Mouse (Mus musculus): ENCODE data around the gene Eif4a1. TPM values are rescaled to one million over a fixed set of nuclear protein-coding genes. Genes with fewer than 3 reads are reported as not detected.
A peak's percentile ranks its signal among the peaks of the same experiment; 100 is the strongest.

Gene Eif4a1
- polyA plus RNA-seq, 1 experiment from 2014 or later: 701 TPM

DNA sequence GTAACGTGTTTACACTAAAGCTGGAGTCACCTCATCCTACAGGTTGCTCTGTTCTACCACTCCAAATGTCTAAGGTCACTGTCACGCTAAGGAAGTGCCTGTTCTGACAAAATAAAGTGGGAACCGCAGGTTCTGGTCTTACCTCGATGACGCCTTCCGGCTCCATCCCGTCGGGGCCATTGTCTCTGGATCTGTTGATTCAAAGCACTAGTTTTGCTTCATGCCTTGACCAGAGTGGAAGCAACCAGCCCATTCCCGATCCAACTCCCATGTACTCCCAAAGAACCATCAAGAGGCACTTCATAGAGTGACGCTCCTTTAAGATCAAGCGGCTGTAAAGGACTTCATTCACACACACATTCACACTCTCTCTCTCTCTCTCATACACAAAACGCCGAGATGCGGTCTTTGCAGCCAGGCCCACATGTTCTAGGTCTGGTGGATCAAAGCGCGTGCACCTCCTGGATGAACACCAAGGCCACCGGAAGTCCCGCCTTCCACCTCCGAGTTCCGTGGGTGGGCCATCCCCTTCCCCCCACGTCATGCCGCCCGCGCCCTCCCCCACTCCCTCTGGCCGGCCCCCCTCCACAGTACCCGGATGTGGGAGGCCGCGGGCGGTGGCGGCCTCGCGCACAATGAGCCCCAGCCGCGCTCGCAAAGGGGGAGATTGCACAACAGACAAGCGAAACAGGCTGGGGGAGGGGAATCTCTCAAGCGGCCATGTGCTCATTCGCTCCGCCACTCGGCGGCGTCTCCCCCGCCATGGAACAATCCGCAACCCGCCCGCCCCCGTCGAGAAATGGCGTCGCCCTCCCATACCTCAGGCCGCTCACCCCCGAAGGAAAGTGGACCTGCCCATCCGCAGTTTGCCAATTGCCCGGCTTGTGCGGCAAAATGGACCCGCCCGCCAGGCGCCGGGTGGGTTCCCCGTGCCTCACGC, 1.2 kb downstream of the Eif4a1 start:
- under 1% methylated on average over 60 of the region's 61 CpGs for whole genome bisulfite sequencing
- H3K36me3 ChIP-seq: peaks cover 78% of the 10 kb centered on the region

DNA sequence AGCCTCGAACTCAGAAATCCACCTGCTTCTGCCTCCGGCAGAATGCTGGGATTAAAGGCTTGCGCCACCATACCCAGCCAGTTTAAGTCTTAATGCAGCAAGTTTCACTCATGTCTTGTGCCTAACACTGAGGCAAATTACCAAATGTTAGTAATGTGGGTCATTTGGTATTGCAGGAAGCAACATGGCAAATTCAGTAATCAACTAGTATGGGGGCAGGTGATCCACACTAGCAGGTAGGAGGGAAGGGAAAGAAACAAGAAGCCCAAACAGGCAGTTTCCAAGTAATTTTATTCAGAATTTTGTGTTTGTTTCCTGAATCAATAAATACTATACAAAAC, 5.6 kb downstream of the Eif4a1 start:
- Histone ChIP-seq H3K9me3 (no peaks in the 10 kb centered on the region), H3K4me3 (replicated peaks) (peak overlapping the region; percentile 12), H3K4me2 (no peak overlapping the region), H3K36me3 (peaks cover 72% of the 10 kb centered on the region), H3K27me3 (no peaks in the 10 kb centered on the region), H3K4me1 (replicated peaks) (peaks cover 27% of the 10 kb centered on the region), H3K9ac (replicated peaks) (no peak overlapping the region), H3K27ac (no peak overlapping the region)
- 86% methylated on average over 3 of the region's 3 CpGs for WGBS
- ATAC-seq (ENCODE audit: insufficient number of reproducible peaks, insufficient read depth, low FRiP score, low TSS enrichment, low read depth): no peak

More for the DNA sequence above, 1.2 kb downstream of the Eif4a1 start:
- Histone ChIP-seq H3K4me3 (replicated peaks) (peak overlapping the region; percentile 100), H3K9ac (replicated peaks) (peak overlapping the region; percentile 99), H3K4me2 (peak overlapping the region; percentile 98), H3K9me3 (no peaks in the 10 kb centered on the region), H3K4me1 (replicated peaks) (peaks cover 22% of the 10 kb centered on the region), H3K27ac (peak overlapping the region; percentile 97), H3K27me3 (no peaks in the 10 kb centered on the region)
- ATAC-seq (ENCODE audit: insufficient number of reproducible peaks, insufficient read depth, low FRiP score, low TSS enrichment, low read depth): peak; percentile 30; the same call in 1 of the 2 replicates

DNA sequence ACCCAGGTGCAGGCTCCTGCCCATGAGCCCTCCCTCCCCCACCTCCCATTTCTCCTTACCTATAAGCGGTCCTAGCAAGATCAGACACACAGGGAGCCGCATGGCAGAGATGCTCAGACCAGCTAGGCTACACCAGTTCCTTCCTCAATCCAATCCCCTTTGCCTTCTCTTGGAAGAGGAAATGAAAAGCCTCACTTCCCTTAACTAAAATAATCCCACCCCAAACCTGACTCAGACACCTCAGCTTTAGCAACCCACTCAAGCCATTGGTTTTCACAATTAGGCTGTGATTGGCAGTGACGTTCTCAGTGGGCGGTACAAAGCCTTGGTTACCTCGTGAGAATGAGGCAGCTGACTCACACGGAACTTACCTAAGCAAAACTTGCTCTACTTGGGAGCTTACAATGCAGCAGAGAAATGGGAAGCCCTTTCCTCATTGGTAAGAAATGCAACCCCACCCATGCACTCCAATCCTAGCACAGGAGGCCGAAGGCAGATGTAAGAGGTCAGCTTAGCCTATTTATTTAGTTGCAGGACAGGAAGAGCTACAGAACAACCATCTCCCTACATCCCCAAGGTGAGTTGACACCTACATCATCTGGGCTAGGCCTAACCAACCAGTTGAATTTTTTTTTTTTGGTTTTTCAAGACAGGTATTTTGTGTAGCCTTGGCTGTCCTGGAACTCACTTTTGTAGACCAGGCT, 6.1 kb downstream of the Eif4a1 start, which contains the start of gene Cd68:
Cd68 (minus strand) TSS at position 193 of the 704 bp plus-strand sequence.
- no peaks in the 10 kb centered on the region for H3K27me3 ChIP-seq
- H3K9ac ChIP-seq (replicated peaks): no peak within 1 kb of the TSS
- 30% methylated on average over 7 of the region's 7 CpGs for WGBS
- H3K36me3 ChIP-seq: peaks cover 72% of the 10 kb centered on the region
- H3K4me1 ChIP-seq (replicated peaks): peaks cover 32% of the 10 kb centered on the region
- no peaks in the 10 kb centered on the region for H3K9me3 ChIP-seq
- H3K4me2 ChIP-seq: no peak within 1 kb of the TSS
- H3K27ac ChIP-seq: peak within 1 kb of the TSS; percentile 50; the same call in 1 of the 2 replicates
- no peak for ATAC-seq (ENCODE audit: insufficient number of reproducible peaks, insufficient read depth, low FRiP score, low TSS enrichment, low read depth)
- peak within 1 kb of the TSS; percentile 12 for H3K4me3 ChIP-seq (replicated peaks)

DNA sequence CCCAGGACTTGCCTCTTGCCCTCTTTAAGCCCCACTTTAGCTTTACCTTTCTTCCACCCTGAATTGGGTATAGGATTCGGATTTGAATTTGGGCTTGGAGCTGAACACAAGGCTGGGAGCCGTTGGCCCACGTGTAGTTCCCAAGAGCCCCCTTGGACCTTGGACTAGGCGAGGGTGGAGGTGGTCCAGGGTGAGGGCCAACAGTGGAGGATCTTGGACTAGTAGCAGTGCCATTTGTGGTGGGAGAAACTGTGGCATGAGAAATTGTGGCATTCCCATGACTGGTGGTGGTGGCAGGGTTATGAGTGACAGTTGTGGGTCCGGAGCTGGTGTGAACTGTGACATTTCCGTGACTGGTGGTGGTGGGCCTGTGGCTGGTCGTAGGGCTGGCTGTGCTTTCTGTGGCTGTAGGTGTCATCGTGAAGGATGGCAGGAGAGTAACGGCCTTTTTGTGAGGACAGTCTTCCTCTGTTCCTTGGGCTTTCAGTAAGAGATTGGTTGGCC, 6.7 kb downstream of the Eif4a1 start:
- H3K4me2 ChIP-seq: no peak overlapping the region
- H3K27me3 ChIP-seq: no peaks in the 10 kb centered on the region
- WGBS: 74% methylated on average over 9 of the region's 9 CpGs
- H3K4me3 ChIP-seq (replicated peaks): 0 out of 2 replicates have a peak overlapping the region, but pooled peaks have one; percentile 12
- no peak for ATAC-seq (ENCODE audit: insufficient number of reproducible peaks, insufficient read depth, low FRiP score, low TSS enrichment, low read depth)
- H3K9me3 ChIP-seq: no peaks in the 10 kb centered on the region
- H3K4me1 ChIP-seq (replicated peaks): peaks cover 32% of the 10 kb centered on the region
- peak overlapping the region; percentile 50; the same call in 1 of the 2 replicates for H3K27ac ChIP-seq
- H3K9ac ChIP-seq (replicated peaks): no peak overlapping the region
- peaks cover 67% of the 10 kb centered on the region for H3K36me3 ChIP-seq

DNA sequence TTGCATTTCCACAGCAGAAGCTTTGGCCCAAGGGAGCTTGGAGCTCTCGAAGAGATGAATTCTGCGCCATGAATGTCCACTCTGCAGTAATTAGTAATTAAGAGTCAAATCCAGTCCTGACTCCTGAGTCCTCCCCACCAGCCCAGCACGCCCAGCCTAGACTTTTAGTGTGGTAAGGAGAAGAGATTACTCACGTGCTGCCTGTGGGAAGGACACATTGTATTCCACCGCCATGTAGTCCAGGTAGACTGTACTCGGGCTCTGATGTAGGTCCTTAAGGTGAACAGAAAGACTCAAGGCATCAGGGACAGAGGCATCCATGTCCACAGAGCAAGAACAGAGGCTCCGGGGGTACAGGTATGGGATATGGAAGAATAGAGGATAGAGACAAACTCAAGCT, 7.4 kb downstream of the Eif4a1 start:
- H3K36me3 ChIP-seq: peaks cover 60% of the 10 kb centered on the region
- no peak for ATAC-seq (ENCODE audit: insufficient number of reproducible peaks, insufficient read depth, low FRiP score, low TSS enrichment, low read depth)
- 92% methylated on average over 7 of the region's 7 CpGs for WGBS
- no peak overlapping the region for H3K4me2 ChIP-seq
- no peak overlapping the region for H3K9ac ChIP-seq (replicated peaks)
- H3K4me3 ChIP-seq (replicated peaks): no peak overlapping the region
- H3K27ac ChIP-seq: 0 out of 2 replicates have a peak overlapping the region, but pooled peaks have one; percentile 9
- H3K27me3 ChIP-seq: no peaks in the 10 kb centered on the region
- H3K9me3 ChIP-seq: no peaks in the 10 kb centered on the region
- peaks cover 25% of the 10 kb centered on the region for H3K4me1 ChIP-seq (replicated peaks)

DNA sequence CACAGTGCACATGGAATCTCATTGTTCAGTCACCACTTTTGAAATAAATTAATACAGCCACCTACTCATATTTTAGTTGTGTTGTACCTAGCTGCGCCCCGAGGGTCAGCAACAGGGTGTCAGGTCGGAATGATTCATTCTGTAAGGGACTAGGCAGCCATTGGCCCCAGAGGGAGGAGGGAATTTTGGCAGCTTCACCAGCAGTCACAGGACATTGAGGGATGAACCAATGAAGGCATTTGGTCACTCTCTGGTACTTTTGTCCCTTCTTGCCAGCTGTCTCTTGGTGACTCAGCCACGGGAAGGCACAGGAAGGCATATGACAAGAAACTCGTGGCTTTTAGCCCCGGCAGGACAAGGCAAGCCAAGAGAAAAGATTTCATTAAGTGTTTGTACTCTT, 8.4 kb downstream of the Eif4a1 start:
- 86% methylated on average over 6 of the region's 6 CpGs for WGBS
- no peak overlapping the region for H3K4me3 ChIP-seq (replicated peaks)
- H3K36me3 ChIP-seq: peaks cover 57% of the 10 kb centered on the region
- no peak for ATAC-seq (ENCODE audit: insufficient number of reproducible peaks, insufficient read depth, low FRiP score, low TSS enrichment, low read depth)
- peak overlapping the region; percentile 97; the same call in 1 of the 2 replicates for H3K27ac ChIP-seq
- H3K4me1 ChIP-seq (replicated peaks): peaks cover 17% of the 10 kb centered on the region
- H3K9me3 ChIP-seq: no peaks in the 10 kb centered on the region
- no peak overlapping the region for H3K9ac ChIP-seq (replicated peaks)
- H3K4me2 ChIP-seq: no peak overlapping the region
- H3K27me3 ChIP-seq: no peaks in the 10 kb centered on the region

DNA sequence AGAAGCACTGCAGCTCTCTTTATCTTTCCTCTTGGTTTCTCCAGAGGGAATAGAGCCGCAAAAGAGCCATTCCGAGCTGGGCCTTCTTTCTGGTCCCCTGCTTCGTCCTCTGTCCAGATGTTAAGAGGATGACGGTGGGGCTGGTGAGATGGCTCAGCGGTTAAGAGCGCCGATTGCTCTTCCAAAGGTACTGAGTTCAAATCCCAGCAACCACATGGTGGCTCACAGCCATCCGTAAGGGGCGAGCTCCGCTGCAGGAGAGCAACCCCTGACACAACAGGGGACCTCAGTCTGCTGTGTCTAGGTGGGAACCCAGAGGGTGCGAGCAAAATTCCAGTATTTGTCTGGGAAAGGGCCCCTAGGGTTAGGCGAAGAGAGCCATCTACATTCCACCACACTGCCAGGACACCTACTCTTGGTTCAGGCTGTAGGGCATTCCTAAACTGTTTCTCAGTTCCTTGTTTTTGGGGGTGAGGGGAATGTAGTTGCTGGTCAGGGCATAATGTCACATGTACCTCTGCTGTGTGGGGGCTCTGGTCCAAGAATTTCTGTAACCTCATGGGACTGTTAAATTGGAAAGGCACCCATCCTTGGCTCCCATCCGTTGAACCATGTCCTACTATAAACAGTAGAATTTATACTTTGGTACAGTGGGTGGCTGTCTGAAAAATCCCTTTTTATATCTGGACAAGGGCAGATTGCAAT, 9.1 kb downstream of the Eif4a1 start:
- peaks cover 17% of the 10 kb centered on the region for H3K4me1 ChIP-seq (replicated peaks)
- peak overlapping the region; percentile 58 for H3K4me2 ChIP-seq
- H3K36me3 ChIP-seq: peaks cover 57% of the 10 kb centered on the region
- ATAC-seq (ENCODE audit: insufficient number of reproducible peaks, insufficient read depth, low FRiP score, low TSS enrichment, low read depth): peak; percentile 3; the same call in 1 of the 2 replicates
- H3K9me3 ChIP-seq: no peaks in the 10 kb centered on the region
- H3K27ac ChIP-seq: peak overlapping the region; percentile 97
- H3K9ac ChIP-seq (replicated peaks): peak overlapping the region; percentile 64
- peak overlapping the region; percentile 52 for H3K4me3 ChIP-seq (replicated peaks)
- no peaks in the 10 kb centered on the region for H3K27me3 ChIP-seq
- WGBS: 71% methylated on average over 13 of the region's 13 CpGs

DNA sequence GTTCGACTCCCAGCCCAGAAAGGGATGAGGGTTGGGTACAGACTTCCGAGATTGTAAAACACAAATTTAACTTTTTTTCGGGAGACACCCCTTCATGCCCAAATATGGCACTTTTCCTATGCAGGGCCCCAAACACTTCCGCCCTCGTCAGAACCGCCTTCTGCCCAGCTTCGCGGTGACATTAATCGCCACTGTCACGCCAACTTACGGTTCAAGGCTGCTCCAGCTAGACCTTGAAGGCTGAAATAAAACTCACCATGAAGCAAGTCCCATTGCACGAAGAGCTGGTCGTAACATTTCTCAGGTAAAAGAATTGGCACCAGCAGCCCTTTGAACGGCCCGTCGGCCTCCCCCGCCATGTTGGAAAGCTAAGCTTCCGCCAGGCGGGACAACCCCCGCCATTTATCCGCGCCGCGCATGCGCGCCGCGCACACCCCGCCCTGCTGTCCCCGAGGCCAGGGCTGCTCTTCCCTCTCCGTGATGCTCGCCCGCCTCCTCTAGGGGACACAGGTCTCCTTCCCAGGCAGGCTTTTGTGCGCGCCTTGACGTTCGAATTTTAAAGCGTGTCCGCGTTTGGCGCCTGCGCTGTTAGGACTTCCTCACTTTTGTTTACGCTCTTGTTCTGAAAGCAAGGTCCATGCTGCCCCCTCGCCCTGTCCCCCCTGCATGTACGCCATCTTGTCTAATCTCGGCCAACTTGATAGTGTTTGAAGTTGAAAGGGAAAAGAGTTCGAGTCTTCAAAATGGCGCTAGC, 9.8 kb downstream of the Eif4a1 start, which contains the start of gene Mpdu1:
Mpdu1 (minus strand) TSS at position 430 of the 754 bp plus-strand sequence.
- peak within 1 kb of the TSS; percentile 97 for H3K27ac ChIP-seq
- H3K4me1 ChIP-seq (replicated peaks): peaks cover 17% of the 10 kb centered on the region
- H3K4me2 ChIP-seq: peak within 1 kb of the TSS; percentile 58
- H3K36me3 ChIP-seq: peaks cover 57% of the 10 kb centered on the region
- H3K9ac ChIP-seq (replicated peaks): peak within 1 kb of the TSS; percentile 64
- WGBS: under 1% methylated on average over 48 of the region's 48 CpGs
- ATAC-seq (ENCODE audit: insufficient number of reproducible peaks, insufficient read depth, low FRiP score, low TSS enrichment, low read depth): peak; percentile 93
- no peaks in the 10 kb centered on the region for H3K9me3 ChIP-seq
- H3K27me3 ChIP-seq: no peaks in the 10 kb centered on the region
- peak within 1 kb of the TSS; percentile 52 for H3K4me3 ChIP-seq (replicated peaks)

DNA sequence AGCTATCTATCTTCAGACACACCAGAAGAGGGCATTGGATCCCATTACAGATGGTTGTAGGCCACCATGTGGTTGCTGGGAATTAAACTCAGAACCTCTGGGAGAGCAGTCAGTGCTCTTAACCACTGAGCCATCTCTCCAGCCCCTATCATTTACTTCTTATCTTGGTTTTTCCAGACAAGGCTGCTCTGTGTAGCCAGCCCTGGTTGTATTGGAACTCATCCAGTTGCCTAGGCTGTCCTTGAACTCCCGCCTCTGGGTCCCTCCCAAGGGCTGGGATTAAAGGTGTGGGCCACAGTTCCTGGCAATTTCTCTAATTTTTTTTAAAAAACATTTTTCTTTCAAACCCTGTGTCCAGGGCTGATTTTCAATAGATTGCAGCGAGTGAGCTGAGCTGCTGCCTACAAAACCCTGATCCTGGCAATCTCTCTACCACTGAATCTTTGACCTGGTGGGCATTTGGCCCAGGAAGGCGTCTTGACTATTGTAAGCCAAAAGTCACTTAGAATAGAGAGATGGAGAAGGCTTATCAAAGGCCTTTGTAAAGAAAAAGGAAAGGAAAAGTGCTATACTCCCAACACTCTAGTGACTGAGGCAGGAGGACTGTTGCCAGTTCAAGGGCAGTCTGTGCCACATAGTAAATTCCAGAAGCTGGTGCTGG, 10.9 kb downstream of the Eif4a1 start:
- 85% methylated on average over 3 of the region's 3 CpGs for WGBS
- Histone ChIP-seq H3K36me3 (peaks cover 58% of the 10 kb centered on the region), H3K4me3 (replicated peaks) (peak overlapping the region; percentile 52), H3K4me2 (peak overlapping the region; percentile 58), H3K27me3 (no peaks in the 10 kb centered on the region), H3K9me3 (no peaks in the 10 kb centered on the region), H3K4me1 (replicated peaks) (peaks cover 24% of the 10 kb centered on the region), H3K9ac (replicated peaks) (peak overlapping the region; percentile 64), H3K27ac (peak overlapping the region; percentile 97)
- no peak for ATAC-seq (ENCODE audit: insufficient number of reproducible peaks, insufficient read depth, low FRiP score, low TSS enrichment, low read depth)

DNA sequence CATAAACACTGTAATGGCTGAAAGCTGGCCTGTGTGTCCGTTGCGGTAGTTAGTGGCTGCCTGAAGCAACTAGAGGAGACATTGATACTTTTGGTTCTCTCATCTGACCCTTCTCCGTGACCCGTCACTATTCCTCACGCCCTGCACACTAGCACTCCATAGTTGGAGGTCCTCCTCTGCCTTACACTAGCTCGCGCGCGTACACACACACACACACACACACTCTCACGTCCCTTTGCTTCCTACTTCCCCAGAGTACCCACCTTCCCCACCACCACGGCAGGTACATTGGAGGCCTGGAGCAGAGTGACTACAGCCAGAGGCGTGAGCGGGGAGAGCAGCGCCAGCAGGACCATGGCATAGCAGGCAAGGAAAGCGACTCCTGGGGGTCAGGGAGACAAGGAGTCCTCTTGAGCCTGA, 14.8 kb downstream of the Eif4a1 start:
- Histone ChIP-seq H3K4me2 (no peak overlapping the region), H3K36me3 (peaks cover 56% of the 10 kb centered on the region), H3K27me3 (no peaks in the 10 kb centered on the region), H3K27ac (no peak overlapping the region), H3K4me1 (replicated peaks) (peaks cover 37% of the 10 kb centered on the region), H3K4me3 (replicated peaks) (no peak overlapping the region), H3K9me3 (no peaks in the 10 kb centered on the region), H3K9ac (replicated peaks) (no peak overlapping the region)
- WGBS: 84% methylated on average over 15 of the region's 15 CpGs
- ATAC-seq (ENCODE audit: insufficient number of reproducible peaks, insufficient read depth, low FRiP score, low TSS enrichment, low read depth): no peak
